Mouse (Mus musculus): ENCODE data around the gene 2010300C02Rik. TPM values are rescaled to one million over a fixed set of nuclear protein-coding genes. Genes with fewer than 3 reads are reported as not detected.
A peak's percentile ranks its signal among the peaks of the same experiment; 100 is the strongest.

2010300C02Rik gene
- total RNA-seq, 2 experiments from 2014 or later, result 2.9 TPM

DNA sequence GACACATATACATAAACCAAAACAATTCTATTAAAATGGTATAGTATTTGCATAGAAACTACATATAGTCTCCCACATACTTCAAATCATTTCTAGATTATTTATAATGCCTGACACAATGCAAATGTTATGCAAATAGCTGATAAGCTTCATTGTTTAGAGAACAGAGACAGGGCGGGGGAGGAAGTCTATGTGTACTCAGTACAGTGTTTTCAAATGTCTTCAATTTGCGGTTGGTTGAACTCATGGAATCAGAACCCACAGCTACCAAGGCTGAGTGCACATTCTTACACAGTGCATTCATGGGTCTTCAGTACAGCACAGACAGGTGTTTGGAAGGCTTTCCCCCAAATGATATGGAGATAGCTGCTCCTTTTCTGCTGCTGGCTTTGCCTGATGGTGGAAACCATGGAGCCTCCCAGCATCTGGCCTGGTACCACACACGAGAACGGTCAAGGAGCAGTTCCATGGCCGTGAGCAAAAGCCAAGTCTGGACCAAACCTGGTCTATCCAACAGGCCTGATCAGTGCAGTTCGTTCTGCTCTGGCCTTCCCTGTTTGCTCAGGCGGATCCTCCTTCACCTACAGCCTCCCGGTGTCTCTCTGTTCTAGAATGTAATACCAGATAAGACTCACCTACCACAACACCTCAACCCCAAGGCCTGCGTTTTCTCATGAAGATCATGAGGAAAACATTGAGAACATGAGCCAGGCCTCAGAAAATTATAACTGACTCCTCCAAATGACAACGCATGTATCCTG lies 8.1 kb downstream of the 2010300C02Rik start:
- no peak for DNase-seq

DNA sequence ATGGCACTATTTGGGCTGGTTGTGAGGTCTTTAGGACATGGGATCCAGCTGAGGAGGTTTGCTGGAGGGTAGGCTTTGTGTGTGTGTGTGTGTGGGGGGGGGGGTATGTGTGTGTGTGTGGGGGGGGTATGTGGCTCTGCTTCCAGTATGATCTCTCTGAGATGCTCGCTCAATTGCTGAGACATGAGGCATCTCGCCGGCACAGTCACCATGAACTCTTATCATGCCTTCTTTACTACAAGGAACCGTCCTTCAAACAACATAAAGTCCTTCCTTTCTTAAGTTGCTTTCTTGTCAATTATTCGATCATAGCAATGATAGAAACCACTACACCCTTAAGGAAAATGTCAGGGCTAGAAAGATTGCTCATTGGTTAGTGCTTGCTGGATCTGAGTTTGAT lies 8.8 kb downstream of the 2010300C02Rik start:
- no peak for DNase-seq

DNA sequence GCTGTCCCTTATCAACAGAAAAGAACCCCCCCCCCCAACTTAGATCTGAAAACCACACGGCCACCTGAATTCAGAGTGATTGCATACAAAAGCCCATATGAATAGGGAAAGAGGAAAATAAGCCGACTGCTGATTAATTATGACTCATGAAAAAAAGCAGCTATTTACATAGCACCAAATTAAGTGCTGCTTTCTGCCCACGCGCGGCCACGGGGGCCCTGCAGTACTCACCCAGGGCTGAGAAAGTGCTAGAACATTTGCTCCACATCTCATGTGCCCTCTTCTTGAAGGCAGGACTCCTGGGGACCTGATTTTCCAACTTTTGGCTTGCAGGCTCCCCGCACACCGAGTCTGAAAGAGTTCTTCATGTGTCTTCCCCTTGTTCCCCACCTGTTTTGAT lies 10.1 kb downstream of the 2010300C02Rik start:
- DNase-seq, result no peak

- DNase-seq, result no peak
These were observed 11.5 kb downstream of the 2010300C02Rik start for GRCm38 (mm10) chr1:37708270-37708955.

GRCm38 (mm10) chr1:37702326-37702725 lies 17.6 kb downstream of the 2010300C02Rik start:
- DNase-seq, result no peak

- DNase-seq, result no peak
These were observed 20.9 kb downstream of the 2010300C02Rik start for GRCm38 (mm10) chr1:37698852-37699439.

- no peak for DNase-seq
These were observed 21.6 kb downstream of the 2010300C02Rik start for GRCm38 (mm10) chr1:37698186-37698839.

- peak; percentile 38 for DNase-seq
These were observed 23.0 kb downstream of the 2010300C02Rik start for GRCm38 (mm10) chr1:37696918-37697317.

DNA sequence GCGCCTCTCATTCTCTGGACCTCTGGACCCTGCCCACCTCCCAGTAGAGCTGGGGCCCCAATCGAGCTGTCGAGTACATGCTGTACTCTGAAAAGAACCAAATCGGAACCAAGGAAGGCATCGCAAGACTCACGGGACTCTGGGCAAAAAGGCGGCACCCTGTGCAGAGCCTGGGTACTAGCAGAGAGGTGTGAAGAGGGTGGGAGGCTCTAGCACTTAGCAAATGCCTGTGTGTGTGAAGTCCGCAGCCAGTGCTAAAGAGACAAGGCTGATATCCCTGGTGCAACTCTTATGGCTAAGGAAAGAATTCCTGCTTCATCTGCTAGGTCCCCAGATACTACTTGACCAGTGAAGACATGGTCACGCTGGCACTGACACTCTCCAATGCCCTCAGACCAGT lies 24.2 kb downstream of the 2010300C02Rik start:
- no peak for DNase-seq

- DNase-seq, result peak; percentile 24
These were observed 25.5 kb downstream of the 2010300C02Rik start for GRCm38 (mm10) chr1:37694417-37694816.

- no peak for DNase-seq
These were observed 28.7 kb downstream of the 2010300C02Rik start for GRCm38 (mm10) chr1:37691179-37691578.

DNA sequence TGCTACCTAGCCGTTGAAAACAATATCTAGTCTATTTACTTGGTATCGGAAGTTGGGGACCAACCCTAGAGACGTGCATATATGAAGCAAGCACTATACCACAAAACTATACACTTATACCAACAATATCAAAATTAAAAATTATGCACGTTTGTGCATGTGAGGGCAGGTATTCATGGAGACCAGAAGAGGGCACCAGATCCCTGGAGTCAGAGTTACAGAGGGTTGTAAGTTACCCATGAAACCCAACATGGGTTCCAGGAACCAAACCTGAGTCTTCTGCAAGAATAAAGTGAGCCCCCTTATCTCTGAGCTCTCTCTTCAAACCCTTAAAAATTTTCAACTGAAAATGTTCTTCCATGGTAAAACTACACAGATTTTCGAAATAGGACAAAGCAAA lies 29.2 kb downstream of the 2010300C02Rik start:
- DNase-seq, result no peak

DNA sequence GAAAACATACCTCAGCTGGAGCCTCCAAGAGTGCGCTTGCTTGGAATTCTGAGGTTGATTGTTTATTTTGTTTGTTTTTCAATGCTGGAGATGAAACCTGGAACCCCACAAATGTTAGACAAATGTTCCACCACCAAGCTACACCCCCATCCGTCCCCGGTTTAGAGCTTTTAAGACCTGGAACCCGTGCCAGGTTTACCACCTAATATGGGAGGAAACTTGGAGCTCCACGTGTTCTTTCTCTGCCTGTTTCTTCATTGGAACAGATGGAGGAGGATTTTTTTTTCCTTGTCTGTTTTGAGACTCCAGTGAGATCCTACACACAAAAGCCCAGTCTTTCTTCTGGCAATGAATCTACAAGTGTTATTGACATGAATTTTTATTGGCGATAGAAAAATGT lies 30.2 kb downstream of the 2010300C02Rik start:
- no peak for DNase-seq

DNA sequence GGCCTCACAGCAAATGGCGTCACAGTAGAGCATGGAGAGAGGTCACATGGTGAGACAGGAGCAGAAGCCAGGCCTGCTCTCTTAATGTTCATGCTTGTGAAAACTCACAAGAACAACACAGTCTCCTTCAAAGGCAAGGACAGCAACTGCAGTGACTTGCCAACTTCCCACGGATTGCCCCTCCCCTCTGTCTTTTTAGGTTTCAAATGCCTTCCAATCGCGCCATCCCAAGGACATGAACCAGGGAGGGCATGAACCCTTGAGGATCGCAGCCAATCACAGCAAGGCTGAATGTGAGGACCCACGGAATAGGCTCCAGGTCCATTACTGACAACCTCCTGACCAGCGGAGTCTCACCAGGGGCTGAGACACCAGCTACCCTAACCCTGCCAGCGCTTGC lies 31.5 kb downstream of the 2010300C02Rik start:
- DNase-seq, result peak; percentile 53

DNA sequence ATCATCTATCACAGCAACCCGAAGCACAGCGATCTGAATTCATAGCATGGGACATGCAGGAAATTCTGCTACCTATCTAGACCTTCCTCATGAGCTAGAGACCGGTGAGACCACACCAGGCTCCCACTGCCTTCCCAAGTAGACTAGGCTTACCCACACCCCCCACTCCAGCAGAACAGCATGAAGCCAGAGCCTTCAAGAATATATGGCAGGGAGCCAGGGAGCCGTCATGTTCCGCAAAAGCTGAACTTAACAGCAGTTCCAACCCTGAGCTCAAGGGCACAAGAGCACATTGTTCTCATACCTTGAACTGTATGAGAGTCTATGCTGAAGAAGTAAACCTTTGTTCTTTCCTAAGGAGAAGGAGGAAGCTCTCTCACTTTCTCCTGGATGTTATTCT lies 32.4 kb downstream of the 2010300C02Rik start:
- peak; percentile 44 for DNase-seq

DNA sequence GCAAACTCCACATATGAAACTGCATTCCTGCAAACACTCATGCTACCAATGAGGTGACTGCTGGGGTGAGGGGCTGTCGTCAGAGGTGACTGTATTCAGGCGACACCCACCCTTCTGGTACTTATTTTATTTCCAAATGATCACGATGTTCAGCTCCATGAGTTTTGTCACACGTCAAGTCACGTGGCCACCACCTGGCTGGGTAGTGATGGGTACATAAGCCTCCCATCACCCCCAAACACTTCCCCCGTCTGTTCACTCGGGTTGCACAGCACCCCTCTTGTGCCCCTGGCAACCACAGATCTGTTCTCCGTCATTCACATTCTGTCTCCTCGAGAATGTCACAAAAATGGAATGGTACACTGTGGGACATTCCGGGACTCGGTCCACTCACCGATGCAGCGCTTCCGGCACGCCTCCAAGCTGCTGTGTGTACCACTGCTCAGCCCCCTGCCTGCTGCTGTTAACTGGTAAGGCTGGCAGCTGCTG lies 32.9 kb downstream of the 2010300C02Rik start:
- DNase-seq, result no peak

DNA sequence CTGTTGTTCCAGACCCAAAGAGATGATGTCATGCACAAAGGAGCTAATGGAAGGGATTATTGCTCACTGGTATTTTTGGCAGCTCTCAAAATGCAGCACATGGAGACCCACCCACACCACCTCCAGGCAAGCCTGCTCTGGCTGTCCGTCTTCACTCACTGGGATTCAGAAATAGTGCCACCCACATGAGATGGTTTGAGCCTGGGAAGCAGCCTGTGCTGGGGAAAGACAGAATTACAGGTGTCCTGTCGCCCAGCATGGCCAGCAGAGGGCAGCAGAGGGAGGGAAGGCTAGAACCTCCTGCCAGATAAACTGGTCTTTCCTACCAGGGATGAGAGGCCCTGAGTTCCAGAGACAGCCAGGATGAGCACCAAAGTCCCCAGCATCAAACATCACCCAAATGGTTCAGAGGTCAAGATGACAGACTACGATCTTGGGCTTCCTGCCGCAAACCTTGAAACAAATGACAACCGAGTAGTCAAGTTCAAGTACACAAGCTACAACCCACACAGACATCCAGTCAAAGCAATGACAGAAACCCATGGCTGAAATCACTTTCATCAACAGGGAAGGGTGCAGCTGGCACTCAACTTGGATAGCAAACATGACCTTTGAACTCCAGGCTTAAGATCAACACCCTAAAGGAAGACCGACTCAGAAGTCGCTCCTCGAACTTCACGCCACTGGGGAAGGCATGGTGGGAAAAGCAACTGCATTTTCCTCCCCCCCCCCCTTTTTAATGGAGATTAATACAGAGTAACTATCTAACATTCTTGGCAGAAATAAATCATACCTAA lies 41.4 kb downstream of the 2010300C02Rik start:
- peak; percentile 92 for DNase-seq

- no peak for DNase-seq
These were observed 42.8 kb downstream of the 2010300C02Rik start for GRCm38 (mm10) chr1:37676967-37677512.

GRCm38 (mm10) chr1:37675444-37675843 lies 44.4 kb downstream of the 2010300C02Rik start:
- no peak for DNase-seq

DNA sequence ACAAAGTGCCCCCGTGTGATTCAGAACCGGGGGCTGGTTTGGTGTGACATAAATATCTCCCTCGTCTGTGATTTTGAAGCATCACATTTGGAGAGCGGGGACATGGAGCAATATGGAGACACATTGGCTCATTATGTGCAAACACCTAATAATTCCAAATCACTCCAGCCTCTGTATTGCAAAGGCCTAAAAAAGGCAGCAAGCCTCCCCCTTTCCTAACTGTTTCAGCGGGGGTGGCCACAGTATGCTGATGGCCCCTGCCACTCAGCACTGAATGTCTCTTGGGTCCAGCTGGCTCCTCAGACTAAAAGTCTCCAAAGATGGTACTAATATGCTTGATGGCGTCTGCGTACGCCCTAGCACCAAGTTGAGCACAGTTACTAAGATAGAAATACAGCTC lies 45.6 kb downstream of the 2010300C02Rik start:
- DNase-seq, result no peak

DNA sequence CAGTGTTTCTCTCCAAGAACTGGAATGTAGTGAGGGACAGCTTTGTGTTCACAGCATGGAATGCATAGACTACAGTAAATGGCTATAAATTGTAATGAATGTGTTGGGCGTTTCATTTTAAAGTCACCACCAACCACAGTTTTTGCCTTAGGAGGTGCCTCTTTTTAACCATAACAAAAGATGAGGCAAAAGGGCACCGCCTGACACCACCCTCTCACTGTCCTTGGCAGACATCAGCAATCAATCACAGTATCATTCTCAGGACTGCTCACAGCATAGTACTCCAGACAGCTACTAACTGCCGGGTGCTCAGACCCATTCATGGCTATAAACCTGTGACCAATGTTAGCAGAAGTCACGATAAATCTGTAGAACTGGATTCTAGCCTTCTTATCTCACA lies 48.6 kb downstream of the 2010300C02Rik start:
- no peak for DNase-seq

GRCm38 (mm10) chr1:37667386-37667785 lies 52.5 kb downstream of the 2010300C02Rik start:
- DNase-seq, result no peak

All from adrenal gland, postnatal 10 days (tissue).